16 mouse cellular contexts compared by ENCODE assay signal in genomic region chr4:32485848-32486247, GRCm38 (mm10).
DNase-seq lines count a peak whose midpoint lies in the region; ATAC-seq lines count a peak whose summit lies in the region.
"Had no signal": no experiment of that assay in that cellular context is flagged by ENCODE, and none has a peak within 500 bp of the region (broad histone marks: within the 10 kb centered on the region; RNA-seq: fewer than 3 reads in every experiment).

No protein-coding gene starts in this region.

- no peak for DNase-seq in heart, postnatal 10 days
- no peak for DNase-seq in lung, postnatal 14 days
- DNase-seq in embryonic facial prominence, embryonic 14.5 days (ENCODE audit: low spot score): peak; percentile 31
- no peak for DNase-seq in frontal cortex, postnatal 25 days (ENCODE audit: low spot score in 2 of 2)
- DNase-seq in thymus, adult 18-20 months: no peak
- DNase-seq: cerebellum, postnatal 14 days; kidney, postnatal 25 days; right cerebral cortex, adult 18-20 months; thymus, postnatal 36 days had no signal

- peak overlapping the region; percentile 95; a peak in 2 of 4 replicates for H3K27ac ChIP-seq in heart, embryonic 14.5 days (replicated peaks in 1 of 2; ENCODE audit: control insufficient read depth in 1 of 2, insufficient read depth in 1 of 2, low read depth in 2 of 2, low read length in 2 of 2)
- H3K27ac ChIP-seq in lung, embryonic 16.5 days (ENCODE audit: low read length): peak overlapping the region; percentile 50; the same call in 1 of the 2 replicates
- H3K27ac ChIP-seq in embryonic facial prominence, embryonic 14.5 days (replicated peaks; ENCODE audit: low read depth, low read length): no peak overlapping the region
- H3K27ac ChIP-seq: macrophage had no signal

- H3K27me3 ChIP-seq in heart, embryonic 14.5 days (ENCODE audit: control insufficient read depth, insufficient read depth, low read length): no peaks in the 10 kb centered on the region
- no peaks in the 10 kb centered on the region for H3K27me3 ChIP-seq in lung, embryonic 16.5 days (ENCODE audit: control insufficient read depth, insufficient read depth, low read depth, low read length)
- H3K27me3 ChIP-seq in embryonic facial prominence, embryonic 14.5 days (replicated peaks; ENCODE audit: control insufficient read depth, insufficient read depth, low read length): no peaks in the 10 kb centered on the region
- H3K27me3 ChIP-seq: limb, embryonic 15.5 days; Patski had no signal

- H3K9ac ChIP-seq in heart, embryonic 14.5 days (ENCODE audit: low read length): no peak overlapping the region
- no peak overlapping the region for H3K9ac ChIP-seq in lung, embryonic 16.5 days (ENCODE audit: low read length)
- no peak overlapping the region for H3K9ac ChIP-seq in embryonic facial prominence, embryonic 14.5 days (ENCODE audit: low read depth, low read length)
- H3K9ac ChIP-seq: limb, embryonic 15.5 days had no signal

- no peak for ATAC-seq in heart, embryonic 14.5 days (ENCODE audit: insufficient number of reproducible peaks, insufficient read depth, low FRiP score, low read depth)
- ATAC-seq in lung, embryonic 16.5 days (ENCODE audit: low read depth): peak; percentile 19; the same call in 1 of the 2 replicates
- no peak for ATAC-seq in embryonic facial prominence, embryonic 14.5 days (ENCODE audit: low read depth)
- ATAC-seq in megakaryocyte progenitor cell, adult 5-6 weeks (replicated peaks; ENCODE audit: poor library complexity): peak; percentile 66
- ATAC-seq: CD4-positive, CD25-positive, alpha-beta regulatory T cell, adult 4 months; Patski had no signal

- H3K4me1 ChIP-seq in heart, embryonic 14.5 days (ENCODE audit: control insufficient read depth in 2 of 2, insufficient read depth in 2 of 2, low read length in 2 of 2): peaks cover 17 to 30% of the 10 kb centered on the region in 2 experiments
- peaks cover 13% of the 10 kb centered on the region for H3K4me1 ChIP-seq in lung, embryonic 16.5 days (replicated peaks; ENCODE audit: control insufficient read depth, insufficient read depth, low read length)
- H3K4me1 ChIP-seq in embryonic facial prominence, embryonic 14.5 days (ENCODE audit: control insufficient read depth, insufficient read depth, low read length): peaks cover 40% of the 10 kb centered on the region

- H3K4me2 ChIP-seq in heart, embryonic 14.5 days (ENCODE audit: low read length): no peak overlapping the region
- H3K4me2 ChIP-seq in lung, embryonic 16.5 days (ENCODE audit: low read depth, low read length): peak overlapping the region; percentile 42
- no peak overlapping the region for H3K4me2 ChIP-seq in embryonic facial prominence, embryonic 14.5 days (ENCODE audit: low read depth, low read length)

- no peaks in the 10 kb centered on the region for H3K36me3 ChIP-seq in heart, embryonic 14.5 days (ENCODE audit: control insufficient read depth, insufficient read depth, low read length)
- H3K36me3 ChIP-seq in lung, embryonic 16.5 days (ENCODE audit: control insufficient read depth, insufficient read depth, low read length): no peaks in the 10 kb centered on the region
- H3K36me3 ChIP-seq in embryonic facial prominence, embryonic 14.5 days (ENCODE audit: control insufficient read depth, insufficient read depth, low read length): no peaks in the 10 kb centered on the region
- H3K36me3 ChIP-seq: limb, embryonic 15.5 days had no signal

- 55% methylated on average over 5 of the region's 5 CpGs for WGBS in heart, embryonic 14.5 days
- 20% methylated on average over 5 of the region's 5 CpGs for WGBS in lung, embryonic 16.5 days
- 40% methylated on average over 5 of the region's 5 CpGs for WGBS in embryonic facial prominence, embryonic 14.5 days

- H3K9me3 ChIP-seq in heart, embryonic 14.5 days (ENCODE audit: control insufficient read depth, low read length): no peaks in the 10 kb centered on the region
- H3K9me3 ChIP-seq in lung, embryonic 16.5 days (ENCODE audit: control insufficient read depth, low read length): no peaks in the 10 kb centered on the region
- H3K9me3 ChIP-seq in embryonic facial prominence, embryonic 14.5 days (ENCODE audit: control insufficient read depth, low read length): no peaks in the 10 kb centered on the region
- H3K9me3 ChIP-seq: limb, embryonic 15.5 days had no signal

- intact Hi-C loops in heart, postnatal 10 days (cut with DNase I): no loop called here

- H3K4me3 ChIP-seq in heart, embryonic 14.5 days (ENCODE audit: control insufficient read depth in 1 of 2, insufficient read depth in 1 of 2, low read depth in 1 of 2, low read length in 2 of 2): no peak overlapping the region
- H3K4me3 ChIP-seq in lung, embryonic 16.5 days (ENCODE audit: low read length): no peak overlapping the region
- no peak overlapping the region for H3K4me3 ChIP-seq in embryonic facial prominence, embryonic 14.5 days (ENCODE audit: low read depth, low read length)
- H3K4me3 ChIP-seq: limb, embryonic 15.5 days had no signal

Comparison
In these comparisons a context has a peak if more than half of its experiments do, and no peak if none do; other contexts are left out.
1. ATAC-seq: peak in lung, embryonic 16.5 days (single experiment) and megakaryocyte progenitor cell, adult 5-6 weeks (single experiment); none in heart, embryonic 14.5 days (single experiment) and embryonic facial prominence, embryonic 14.5 days (single experiment).